Mouse (Mus musculus) thymus, adult 2 months (tissue): ENCODE measurements around the gene Pah. TPM values are rescaled to one million over a fixed set of nuclear protein-coding genes. Genes with fewer than 3 reads are reported as not detected.

Experiments
- DNase-seq: peaks from one replicate; pipeline ENCODE4 v3.0.0; 2021
- H3K27ac ChIP-seq: fragments of 200-500 bp; 2 replicates; pipeline ENCODE4 v1.5.1; 2012; ENCODE audit warnings: low read length, control low read depth; ENCODE audit not compliant: control insufficient read depth, insufficient read depth
- H3K27me3 ChIP-seq: fragments of 200-500 bp; 2 replicates; pipeline ENCODE4 v1.6.1; 2012; ENCODE audit warnings: mild to moderate bottlenecking, low read length, moderate library complexity, mixed read lengths; ENCODE audit not compliant: control insufficient read depth, insufficient read depth
- H3K36me3 ChIP-seq: fragments of 200-500 bp; 2 replicates; pipeline ENCODE4 v1.6.1; 2012; ENCODE audit warnings: mild to moderate bottlenecking, low read length, moderate library complexity; ENCODE audit not compliant: control insufficient read depth, insufficient read depth
- H3K4me1 ChIP-seq: fragments of 200-500 bp; replicated peaks from 2 replicates; pipeline ENCODE4 v1.6.1; 2012; ENCODE audit warnings: low read length; ENCODE audit not compliant: control insufficient read depth, insufficient read depth
- H3K4me3 ChIP-seq: fragments of 200-500 bp; 2 replicates; pipeline ENCODE4 v1.5.1; 2012; ENCODE audit warnings: mild to moderate bottlenecking, low read length, control low read depth, moderate library complexity; ENCODE audit not compliant: control insufficient read depth, insufficient read depth
- CTCF ChIP-seq: fragments of 200-500 bp; IDR thresholded peaks from 2 replicates; pipeline ENCODE4 v1.5.1; 2012; ENCODE audit warnings: mild to moderate bottlenecking, control low read depth, low read length, moderate library complexity, borderline replicate concordance; ENCODE audit not compliant: control insufficient read depth, poor library complexity, insufficient read depth; ENCODE audit errors: extremely low read depth
- POLR2A ChIP-seq: fragments of 200-500 bp; IDR thresholded peaks from 2 replicates; pipeline ENCODE4 v1.6.1; 2012; ENCODE audit warnings: mild to moderate bottlenecking, low read length, control low read depth, moderate library complexity; ENCODE audit not compliant: control insufficient read depth, poor library complexity, insufficient read depth; ENCODE audit errors: extremely low read depth
- WGBS: fragments of 180-500 bp; shearing (Covaris S2); methylation state at CpG from one replicate; pipeline ENCODE4 v1.1.7; 2018; 5-methylcytosine and 5-hydroxymethylcytosine counted together
- polyA plus RNA-seq: library from polyadenylated mRNA; depleted of rRNA; stranded (reverse); fragments of >200 nt; gene quantifications from 2 replicates; pipeline ENCODE4 v1.2.3, GENCODE M21; 2012

Pah gene
- polyA plus RNA-seq, 1 experiment, result 0.36 TPM

GRCm38 (mm10) chr10:87488429-87489145 is 33.0 kb upstream of the Pah start:
- TF ChIP-seq POLR2A (no peak), CTCF (no peak)
- 6% methylated on average over 16 of the region's 16 CpGs for WGBS

GRCm38 (mm10) chr10:87489246-87490009 is 32.2 kb upstream of the Pah start:
- no peak for DNase-seq
- Histone ChIP-seq H3K36me3 (no peaks in the 10 kb centered on the region), H3K4me3 (no peak overlapping the region), H3K4me1 (no peaks in the 10 kb centered on the region), H3K27ac (no peak overlapping the region), H3K27me3 (no peaks in the 10 kb centered on the region; the same call in 1 of the 2 replicates)
- WGBS, result 9% methylated on average over 18 of the region's 18 CpGs
- no peak for TF ChIP-seq CTCF
- TF ChIP-seq POLR2A, result no peak

More at GRCm38 (mm10) chr10:87488429-87489145, 33.0 kb upstream of the Pah start:
- Histone ChIP-seq H3K27ac (no peak overlapping the region), H3K4me3 (no peak overlapping the region), H3K4me1 (no peaks in the 10 kb centered on the region), H3K36me3 (no peaks in the 10 kb centered on the region), H3K27me3 (no peaks in the 10 kb centered on the region; the same call in 1 of the 2 replicates)
- no peak for DNase-seq

GRCm38 (mm10) chr10:87490328-87490727 is 31.3 kb upstream of the Pah start:
- no peaks in the 10 kb centered on the region for H3K4me1 ChIP-seq
- H3K4me3 ChIP-seq, result no peak overlapping the region
- no peak for DNase-seq
- TF ChIP-seq CTCF, result no peak
- no peak for TF ChIP-seq POLR2A
- no peaks in the 10 kb centered on the region; the same call in 1 of the 2 replicates for H3K27me3 ChIP-seq
- 15% methylated on average over 2 of the region's 2 CpGs for WGBS
- no peaks in the 10 kb centered on the region for H3K36me3 ChIP-seq
- H3K27ac ChIP-seq, result no peak overlapping the region

- H3K27me3 ChIP-seq, result no peaks in the 10 kb centered on the region; the same call in 1 of the 2 replicates
- H3K27ac ChIP-seq, result no peak overlapping the region
- TF ChIP-seq CTCF (no peak), POLR2A (no peak)
- H3K4me3 ChIP-seq, result no peak overlapping the region
- WGBS, result 8% methylated on average over 11 of the region's 11 CpGs
- no peaks in the 10 kb centered on the region for H3K4me1 ChIP-seq
- no peaks in the 10 kb centered on the region for H3K36me3 ChIP-seq
- DNase-seq, result no peak
These were observed 30.0 kb upstream of the Pah start for GRCm38 (mm10) chr10:87491485-87492040.

GRCm38 (mm10) chr10:87492332-87492660 is 29.3 kb upstream of the Pah start:
- 3% methylated on average over 26 of the region's 26 CpGs for WGBS
- no peaks in the 10 kb centered on the region; the same call in 1 of the 2 replicates for H3K27me3 ChIP-seq
- DNase-seq, result no peak
- TF ChIP-seq POLR2A (no peak), CTCF (no peak)
- no peak overlapping the region for H3K4me3 ChIP-seq
- no peaks in the 10 kb centered on the region for H3K4me1 ChIP-seq
- no peak overlapping the region for H3K27ac ChIP-seq
- H3K36me3 ChIP-seq, result no peaks in the 10 kb centered on the region
